Mouse (Mus musculus) heart, adult 2 months (tissue): ENCODE data around the gene Cadm1. TPM values are rescaled to one million over a fixed set of nuclear protein-coding genes. Genes with fewer than 3 reads are reported as not detected.

ENCODE experiments used
- DNase-seq, 2 experiments: peaks; one replicate each; pipeline ENCODE4 v3.0.0; 2021
- H3K27ac ChIP-seq: fragments of 200-600 bp; 2 replicates; pipeline ENCODE4 v1.8.1; 2022
- H3K27me3 ChIP-seq: fragments of 200-500 bp; 2 replicates; pipeline ENCODE4 v1.6.1; 2012; ENCODE audit warnings: mild to moderate bottlenecking, low read length, inconsistent platforms, mixed read lengths; ENCODE audit not compliant: control insufficient read depth, insufficient read depth
- H3K36me3 ChIP-seq: fragments of 200-500 bp; 2 replicates; pipeline ENCODE4 v1.6.1; 2012; ENCODE audit warnings: low read length, inconsistent platforms; ENCODE audit not compliant: control insufficient read depth, insufficient read depth
- H3K4me1 ChIP-seq: fragments of 200-500 bp; 2 replicates; pipeline ENCODE4 v1.6.1; 2011; ENCODE audit warnings: low read length; ENCODE audit not compliant: control insufficient read depth, insufficient read depth
- H3K4me3 ChIP-seq: fragments of 200-600 bp; 2 replicates; pipeline ENCODE4 v1.8.1; 2022
- H3K79me2 ChIP-seq: fragments of 200-500 bp; replicated peaks from 2 replicates; pipeline ENCODE4 v1.6.1; 2012; ENCODE audit warnings: mild to moderate bottlenecking, inconsistent platforms, low read length, moderate library complexity, mixed read lengths; ENCODE audit not compliant: control insufficient read depth, insufficient read depth
- H3K9ac ChIP-seq: fragments of 200-500 bp; 2 replicates; pipeline ENCODE4 v1.6.1; 2012; ENCODE audit warnings: low read depth, mild to moderate bottlenecking, control low read depth, inconsistent platforms, low read length, mixed read lengths
- CTCF ChIP-seq: fragments of 200-600 bp; IDR thresholded peaks from 2 replicates; pipeline ENCODE4 v1.8.1; 2022; ENCODE audit warnings: antibody characterized with exemption, mild to moderate bottlenecking, moderate library complexity
- EP300 ChIP-seq: fragments of 200-500 bp; IDR thresholded peaks from 2 replicates; pipeline ENCODE4 v1.6.1; 2011; ENCODE audit warnings: low read depth, low read length, control low read depth; ENCODE audit not compliant: insufficient read depth
- POLR2A ChIP-seq: fragments of 200-500 bp; IDR thresholded peaks from 2 replicates; pipeline ENCODE4 v1.6.1; 2011; ENCODE audit warnings: mild to moderate bottlenecking, low read depth, low read length, control low read depth; ENCODE audit not compliant: insufficient read depth
- WGBS: fragments of 180-500 bp; shearing (Covaris S2); methylation state at CpG from one replicate; pipeline ENCODE4 v1.1.7; 2018; 5-methylcytosine and 5-hydroxymethylcytosine counted together
- intact Hi-C: fragments of 180-260 bp; cut with DNase I; formaldehyde crosslinking; loops from one replicate; pipeline ENCODE4 v1.15.1; 2025
- polyA plus RNA-seq: library from polyadenylated mRNA; depleted of rRNA; stranded (reverse); fragments of >200 nt; gene quantifications from 2 replicates; pipeline ENCODE4 v1.2.3, GENCODE M21; 2012
- total RNA-seq, 2 experiments: library from RNA; stranded (reverse); gene quantifications; 2 replicates each; pipeline ENCODE4 v1.2.3; 2021

Gene Cadm1
- total and polyA plus RNA-seq, 3 experiments, result 1.6 to 2.6 (median 2.4) TPM

GRCm38 (mm10) chr9:47534573-47535475 is 4.9 kb downstream of the Cadm1 start:
- DNase-seq, result no peak
- Histone ChIP-seq H3K4me1 (0 out of 2 replicates have a peak, but pooled peaks cover 1% of the 10 kb centered on the region), H3K27ac (no peak overlapping the region), H3K4me3 (no peak overlapping the region), H3K36me3 (no peaks in the 10 kb centered on the region), H3K79me2 (no peaks in the 10 kb centered on the region), H3K9ac (no peak overlapping the region), H3K27me3 (peaks cover 7% of the 10 kb centered on the region; the same call in 1 of the 2 replicates)
- 87% methylated on average over 11 of the region's 11 CpGs for WGBS
- intact Hi-C loops, result loop anchor here (5.0 kb wide), 2 partner anchors 113 to 162 kb away; no protein-coding TSS in a partner anchor
- no peak for TF ChIP-seq EP300
- TF ChIP-seq CTCF, result no peak
- no peak for TF ChIP-seq POLR2A

GRCm38 (mm10) chr9:47545245-47545644 is 15.3 kb downstream of the Cadm1 start:
- no peak for DNase-seq

GRCm38 (mm10) chr9:47545667-47546066 is 15.7 kb downstream of the Cadm1 start:
- H3K27ac ChIP-seq, result no peak overlapping the region
- intact Hi-C loops, result no loop called here
- no peak for DNase-seq
- TF ChIP-seq EP300 (no peak), POLR2A (no peak), CTCF (no peak)
- H3K4me3 ChIP-seq, result no peak overlapping the region
- 60% methylated on average over 12 of the region's 12 CpGs for WGBS
- peaks cover 5% of the 10 kb centered on the region for H3K27me3 ChIP-seq
- H3K9ac ChIP-seq, result no peak overlapping the region
- no peaks in the 10 kb centered on the region for H3K4me1 ChIP-seq
- H3K79me2 ChIP-seq, result no peaks in the 10 kb centered on the region
- no peaks in the 10 kb centered on the region for H3K36me3 ChIP-seq

More at GRCm38 (mm10) chr9:47545245-47545644, 15.3 kb downstream of the Cadm1 start:
- intact Hi-C loops, result no loop called here
- Histone ChIP-seq H3K4me1 (no peaks in the 10 kb centered on the region), H3K4me3 (no peak overlapping the region), H3K36me3 (no peaks in the 10 kb centered on the region), H3K9ac (no peak overlapping the region), H3K27ac (no peak overlapping the region), H3K79me2 (no peaks in the 10 kb centered on the region), H3K27me3 (peaks cover 5% of the 10 kb centered on the region)
- 51% methylated on average over 7 of the region's 7 CpGs for WGBS
- TF ChIP-seq EP300 (no peak), CTCF (no peak), POLR2A (no peak)

- intact Hi-C loops, result no loop called here
- no peak overlapping the region for H3K27ac ChIP-seq
- TF ChIP-seq CTCF (no peak), POLR2A (no peak), EP300 (no peak)
Observed at GRCm38 (mm10) chr9:47548402-47548801, 18.4 kb downstream of the Cadm1 start.

GRCm38 (mm10) chr9:47548916-47549315 is 18.9 kb downstream of the Cadm1 start:
- WGBS, result 84% methylated on average over 5 of the region's 5 CpGs
- H3K79me2 ChIP-seq, result no peaks in the 10 kb centered on the region
- no peak overlapping the region for H3K4me3 ChIP-seq
- intact Hi-C loops, result no loop called here
- no peak for DNase-seq
- TF ChIP-seq CTCF, result no peak
- no peak for TF ChIP-seq EP300
- no peak for TF ChIP-seq POLR2A
- no peak overlapping the region for H3K27ac ChIP-seq
- peaks cover 4% of the 10 kb centered on the region for H3K27me3 ChIP-seq
- H3K4me1 ChIP-seq, result no peaks in the 10 kb centered on the region
- no peak overlapping the region for H3K9ac ChIP-seq
- no peaks in the 10 kb centered on the region for H3K36me3 ChIP-seq

More at GRCm38 (mm10) chr9:47548402-47548801, 18.4 kb downstream of the Cadm1 start:
- Histone ChIP-seq H3K4me3 (no peak overlapping the region), H3K79me2 (no peaks in the 10 kb centered on the region), H3K4me1 (no peaks in the 10 kb centered on the region), H3K36me3 (no peaks in the 10 kb centered on the region), H3K9ac (no peak overlapping the region), H3K27me3 (peaks cover 4% of the 10 kb centered on the region)
- no peak for DNase-seq
- WGBS, result 90% methylated on average over 12 of the region's 12 CpGs

GRCm38 (mm10) chr9:47552960-47553575 is 23.1 kb downstream of the Cadm1 start:
- no peak overlapping the region for H3K27ac ChIP-seq
- H3K9ac ChIP-seq, result no peak overlapping the region
- no peak for DNase-seq
- no peaks in the 10 kb centered on the region for H3K79me2 ChIP-seq
- H3K36me3 ChIP-seq, result no peaks in the 10 kb centered on the region
- intact Hi-C loops, result no loop called here
- no peak overlapping the region for H3K4me3 ChIP-seq
- no peaks in the 10 kb centered on the region for H3K4me1 ChIP-seq
- no peaks in the 10 kb centered on the region for H3K27me3 ChIP-seq
- TF ChIP-seq EP300, result no peak
- no peak for TF ChIP-seq POLR2A
- no peak for TF ChIP-seq CTCF
- WGBS, result 81% methylated on average over 10 of the region's 10 CpGs
